Comparison of ENCODE assay signal across 8 mouse cellular contexts in the genomic region with DNA sequence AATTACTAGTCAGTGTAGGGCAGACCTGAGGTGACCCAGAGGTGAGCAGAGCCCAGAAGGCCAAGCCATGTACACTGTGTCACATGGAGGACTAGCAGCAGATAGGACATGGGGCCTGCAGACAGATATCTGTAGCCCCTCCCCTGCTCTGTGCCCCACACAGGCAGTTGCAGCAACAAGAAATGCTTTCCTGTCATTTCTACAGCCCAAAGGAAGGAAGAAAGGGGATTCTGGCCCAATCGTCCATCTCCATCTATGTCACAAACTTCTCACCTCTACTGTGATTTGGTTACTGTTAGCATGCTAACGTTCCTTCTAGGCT. TPM values are rescaled to one million over a fixed set of nuclear protein-coding genes. Genes with fewer than 3 reads are reported as not detected.
DNase-seq lines count a peak whose midpoint lies in the region; ATAC-seq lines count a peak whose summit lies in the region.
"Had no signal": no experiment of that assay in that cellular context is flagged by ENCODE, and none has a peak within 500 bp of the region (broad histone marks: within the 10 kb centered on the region; RNA-seq: fewer than 3 reads in every experiment).

No protein-coding gene starts in this region.

- H3K4me3 ChIP-seq in heart, embryonic 15.5 days: peak overlapping the region; percentile 76
- H3K4me3 ChIP-seq in liver, embryonic 15.5 days (replicated peaks): peak overlapping the region; percentile 84

- peak overlapping the region; percentile 58 for H3K4me2 ChIP-seq in heart, embryonic 15.5 days
- H3K4me2 ChIP-seq in liver, embryonic 15.5 days: peak overlapping the region; percentile 74

- H3K27me3 ChIP-seq in heart, embryonic 15.5 days: no peaks in the 10 kb centered on the region
- H3K27me3 ChIP-seq in liver, embryonic 15.5 days: no peaks in the 10 kb centered on the region

- peak overlapping the region; percentile 85 for H3K9ac ChIP-seq in heart, embryonic 15.5 days
- H3K9ac ChIP-seq in liver, embryonic 15.5 days: peak overlapping the region; percentile 88

- DNase-seq in 3T3-L1 (ENCODE audit: low read depth, low spot score) (peak; percentile 33), 416B (ENCODE audit: low read depth) (peak; percentile 71)
- DNase-seq in testis, postnatal 10 days (ENCODE audit: low spot score): no peak
- DNase-seq in left cerebral cortex, adult 8-10 months (ENCODE audit: low spot score in 2 of 2): no peak
- no peak for DNase-seq in cerebellum, postnatal 25 days

- H3K27ac ChIP-seq in heart, embryonic 15.5 days: peak overlapping the region; percentile 94
- H3K27ac ChIP-seq in liver, embryonic 15.5 days (replicated peaks): peak overlapping the region; percentile 87

- ATAC-seq in heart, embryonic 15.5 days (replicated peaks; ENCODE audit: insufficient number of reproducible peaks, insufficient read depth, low FRiP score, low read depth): no peak; the same call in 1 of the 2 replicates
- ATAC-seq in liver, embryonic 15.5 days (ENCODE audit: insufficient read depth): peak; percentile 51

- H3K36me3 ChIP-seq in heart, embryonic 15.5 days: peaks cover 10% of the 10 kb centered on the region; the same call in 1 of the 2 replicates
- H3K36me3 ChIP-seq in liver, embryonic 15.5 days (replicated peaks): peaks cover 44% of the 10 kb centered on the region

- H3K4me1 ChIP-seq in heart, embryonic 15.5 days (replicated peaks): peaks cover 49% of the 10 kb centered on the region
- H3K4me1 ChIP-seq in liver, embryonic 15.5 days (replicated peaks): peaks cover 66% of the 10 kb centered on the region

- 8% methylated on average over 2 of the region's 2 CpGs for WGBS in heart, embryonic 15.5 days
- WGBS in liver, embryonic 15.5 days (ENCODE audit: insufficient replicate concordance): 9% methylated on average over 2 of the region's 2 CpGs

- H3K9me3 ChIP-seq in heart, embryonic 15.5 days (replicated peaks): no peaks in the 10 kb centered on the region
- H3K9me3 ChIP-seq in liver, embryonic 15.5 days (replicated peaks): no peaks in the 10 kb centered on the region

RNA-seq across cellular contexts. Expression of a gene that starts 1.1 kb away (rescaled TPM):
- polyA plus RNA-seq in heart, embryonic 15.5 days (2015; fragmentation: Nextera tagmentation; extraction: Ambion mirVana): 7.6 and 9.6 TPM in 2 replicates
- polyA plus RNA-seq in liver, embryonic 15.5 days (2015; fragmentation: Nextera tagmentation; extraction: Ambion mirVana): 5.7 and 6.1 TPM in 2 replicates
- total RNA-seq in left cerebral cortex, adult 8-10 months (2022): 1 to 10 TPM; 3.6 to 4.1 (median 3.8) TPM

RNA-seq across cellular contexts. Expression of a gene that starts 13.8 kb away (rescaled TPM):
- 1.4 and 2.2 TPM in 2 replicates for polyA plus RNA-seq in heart, embryonic 15.5 days (2015; fragmentation: Nextera tagmentation; extraction: Ambion mirVana)
- polyA plus RNA-seq in liver, embryonic 15.5 days (2015; fragmentation: Nextera tagmentation; extraction: Ambion mirVana): 5.8 and 8.5 TPM in 2 replicates
- total RNA-seq in left cerebral cortex, adult 8-10 months (2022): 1 to 10 TPM; 1.9 to 4.3 (median 2.9) TPM

RNA-seq across cellular contexts. Expression of a gene that starts 33.9 kb away (rescaled TPM):
- 7.8 and 10.7 TPM in 2 replicates for polyA plus RNA-seq in heart, embryonic 15.5 days (2015; fragmentation: Nextera tagmentation; extraction: Ambion mirVana)
- polyA plus RNA-seq in liver, embryonic 15.5 days (2015; fragmentation: Nextera tagmentation; extraction: Ambion mirVana): 10.2 and 11.0 TPM in 2 replicates
- total RNA-seq in left cerebral cortex, adult 8-10 months (2022): 10 to 100 TPM; 35.9 to 39.9 (median 38.0) TPM

RNA-seq across cellular contexts. Expression of a gene that starts 43.2 kb away (rescaled TPM):
- polyA plus RNA-seq in heart, embryonic 15.5 days (2015; fragmentation: Nextera tagmentation; extraction: Ambion mirVana): not detected in 2 replicates
- polyA plus RNA-seq in liver, embryonic 15.5 days (2015; fragmentation: Nextera tagmentation; extraction: Ambion mirVana): not detected in 2 replicates
- not detected for total RNA-seq in left cerebral cortex, adult 8-10 months (2022)
- polyA plus RNA-seq: lung, adult 2 months had no signal

Comparison
In these comparisons a context has a peak if more than half of its experiments do, and no peak if none do; other contexts are left out.
1. DNase-seq: peak in 3T3-L1 (single experiment) and 416B (single experiment); none in testis, postnatal 10 days (single experiment), left cerebral cortex, adult 8-10 months (0 of 2) and cerebellum, postnatal 25 days (0 of 2).